Mouse (Mus musculus) heart, embryonic 12.5 days (tissue): Measurements from ENCODE around the gene Usp20. TPM values are rescaled to one million over a fixed set of nuclear protein-coding genes. Genes with fewer than 3 reads are reported as not detected.
"Not testable (repeated sequence)": the region's sequence is repeated elsewhere in the genome, so short reads cannot be mapped to it uniquely, and the experiment has no call there.

Experiments
- ATAC-seq: fragments of 200-750 bp; cut with Nextera tagmentation; 2 replicates; pipeline ENCODE4 v1.8.0; 2017; ENCODE audit warnings: moderate TSS enrichment, moderate library complexity; ENCODE audit not compliant: insufficient number of reproducible peaks, low FRiP score
- H3K27ac ChIP-seq: fragments of 300-500 bp; sonication (generic); 2 replicates; pipeline ENCODE4 v1.5.1; 2016; ENCODE audit warnings: mild to moderate bottlenecking, moderate library complexity; ENCODE audit not compliant: poor library complexity, severe bottlenecking
- H3K27me3 ChIP-seq: fragments of 300-500 bp; sonication (generic); replicated peaks from 2 replicates; pipeline ENCODE4 v1.6.1; 2016; ENCODE audit warnings: mild to moderate bottlenecking, moderate library complexity
- H3K36me3 ChIP-seq: fragments of 300-500 bp; sonication (generic); 2 replicates; pipeline ENCODE4 v1.6.1; 2016; ENCODE audit warnings: mild to moderate bottlenecking, moderate library complexity
- H3K4me1 ChIP-seq: fragments of 300-500 bp; sonication (generic); replicated peaks from 2 replicates; pipeline ENCODE4 v1.6.1; 2016; ENCODE audit warnings: mild to moderate bottlenecking
- H3K4me2 ChIP-seq: fragments of 300-500 bp; sonication (generic); 2 replicates; pipeline ENCODE4 v1.6.1; 2016; ENCODE audit warnings: mild to moderate bottlenecking, moderate library complexity
- H3K4me3 ChIP-seq: fragments of 300-500 bp; sonication (generic); 2 replicates; pipeline ENCODE4 v1.5.1; 2016; ENCODE audit warnings: mild to moderate bottlenecking
- H3K9ac ChIP-seq: fragments of 300-500 bp; sonication (generic); 2 replicates; pipeline ENCODE4 v1.6.1; 2016; ENCODE audit warnings: mild to moderate bottlenecking, moderate library complexity
- H3K9me3 ChIP-seq: fragments of 300-500 bp; sonication (generic); replicated peaks from 2 replicates; pipeline ENCODE4 v1.6.1; 2016; ENCODE audit warnings: mild to moderate bottlenecking, moderate library complexity
- WGBS: fragments of 180-500 bp; shearing (Covaris S2); methylation state at CpG from one replicate; pipeline ENCODE4 v1.1.7; 2016; 5-methylcytosine and 5-hydroxymethylcytosine counted together
- polyA plus RNA-seq: library from polyadenylated mRNA; unstranded; fragments of >200 nt; fragmentation: Nextera tagmentation; extraction: Ambion mirVana; gene quantifications from 2 replicates; pipeline ENCODE4 v1.2.1, GENCODE M21; 2016

Gene Usp20
- polyA plus RNA-seq, result 27.4 and 27.9 TPM in 2 replicates

- Histone ChIP-seq H3K4me1 (peaks cover 23% of the 10 kb centered on the region), H3K27me3 (no peaks in the 10 kb centered on the region), H3K9ac (peak within 1 kb of the TSS; percentile 84), H3K36me3 (peaks cover 34% of the 10 kb centered on the region), H3K27ac (peak within 1 kb of the TSS; percentile 55), H3K4me3 (peak within 1 kb of the TSS; percentile 78), H3K9me3 (no peaks in the 10 kb centered on the region), H3K4me2 (peak within 1 kb of the TSS; percentile 90)
- ATAC-seq, result peak; percentile 98
- WGBS, result under 1% methylated on average over 66 of the region's 66 CpGs
Observed at GRCm38 (mm10) chr2:30981790-30982513, at the start of gene Usp20, which contains the start of gene BC005624. Usp20 (plus strand) TSS chr2:30982279. BC005624 (minus strand) TSS chr2:30982201.

DNA sequence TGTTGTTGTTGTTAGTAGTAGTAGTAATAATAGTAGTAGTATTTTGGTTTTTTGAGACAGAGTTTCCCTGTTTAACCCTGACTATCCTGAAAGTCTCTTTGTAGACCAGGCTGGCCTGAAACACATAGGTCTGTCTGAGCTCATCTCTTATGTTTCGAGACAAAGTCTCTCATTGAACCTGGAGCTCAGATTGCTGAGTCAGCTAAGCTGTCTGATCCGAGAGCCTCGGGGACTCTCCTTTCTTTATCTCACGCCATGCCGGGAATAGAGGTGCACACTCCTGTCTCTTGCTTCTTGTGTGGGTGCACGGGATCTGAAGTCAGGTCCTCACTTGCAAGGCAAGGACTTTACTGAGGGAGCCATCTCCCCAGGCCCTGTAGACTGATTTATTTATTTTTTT lies 49.0 kb upstream of the Usp20 start:
- no peak overlapping the region for H3K9ac ChIP-seq
- 71% methylated on average over 6 of the region's 6 CpGs for WGBS

GRCm38 (mm10) chr2:30933917-30934450 lies 48.1 kb upstream of the Usp20 start:
- no peaks in the 10 kb centered on the region for H3K9me3 ChIP-seq
- ATAC-seq, result no peak
- H3K4me1 ChIP-seq, result peaks cover 10% of the 10 kb centered on the region
- H3K9ac ChIP-seq, result no peak overlapping the region
- no peak overlapping the region for H3K27ac ChIP-seq
- H3K27me3 ChIP-seq, result no peaks in the 10 kb centered on the region
- no peak overlapping the region for H3K4me3 ChIP-seq
- H3K36me3 ChIP-seq, result no peaks in the 10 kb centered on the region
- WGBS, result 18% methylated on average over 7 of the region's 7 CpGs
- H3K4me2 ChIP-seq, result no peak overlapping the region

More for the DNA sequence above, 49.0 kb upstream of the Usp20 start:
- Histone ChIP-seq H3K4me3 (no peak overlapping the region), H3K4me1 (peaks cover 15% of the 10 kb centered on the region), H3K27me3 (no peaks in the 10 kb centered on the region), H3K4me2 (no peak overlapping the region), H3K27ac (no peak overlapping the region), H3K9me3 (no peaks in the 10 kb centered on the region), H3K36me3 (no peaks in the 10 kb centered on the region)
- no peak for ATAC-seq

- no peak overlapping the region for H3K4me2 ChIP-seq
- no peak overlapping the region for H3K27ac ChIP-seq
- H3K27me3 ChIP-seq, result no peaks in the 10 kb centered on the region
- no peak for ATAC-seq
- H3K4me1 ChIP-seq, result no peaks in the 10 kb centered on the region
- H3K9ac ChIP-seq, result no peak overlapping the region
- H3K36me3 ChIP-seq, result no peaks in the 10 kb centered on the region
- 74% methylated on average over 3 of the region's 3 CpGs for WGBS
- no peak overlapping the region for H3K4me3 ChIP-seq
- H3K9me3 ChIP-seq, result no peaks in the 10 kb centered on the region
Observed at GRCm38 (mm10) chr2:30936808-30937207, 45.3 kb upstream of the Usp20 start.

GRCm38 (mm10) chr2:30937731-30938130 lies 44.3 kb upstream of the Usp20 start:
- Histone ChIP-seq H3K4me3 (no peak overlapping the region), H3K4me1 (0 out of 2 replicates have a peak, but pooled peaks cover 3% of the 10 kb centered on the region), H3K27ac (no peak overlapping the region), H3K27me3 (no peaks in the 10 kb centered on the region), H3K9me3 (no peaks in the 10 kb centered on the region), H3K4me2 (no peak overlapping the region), H3K9ac (no peak overlapping the region), H3K36me3 (no peaks in the 10 kb centered on the region)
- ATAC-seq, result no peak
- WGBS, result 65% methylated on average over 8 of the region's 8 CpGs

GRCm38 (mm10) chr2:30938574-30938991 lies 43.5 kb upstream of the Usp20 start:
- WGBS, result 44% methylated on average over 4 of the region's 4 CpGs
- H3K9me3 ChIP-seq, result no peaks in the 10 kb centered on the region
- no peak overlapping the region for H3K9ac ChIP-seq
- H3K4me3 ChIP-seq, result no peak overlapping the region
- H3K36me3 ChIP-seq, result no peaks in the 10 kb centered on the region
- H3K4me2 ChIP-seq, result no peak overlapping the region
- no peak overlapping the region for H3K27ac ChIP-seq
- no peaks in the 10 kb centered on the region for H3K27me3 ChIP-seq
- 0 out of 2 replicates have a peak, but pooled peaks cover 3% of the 10 kb centered on the region for H3K4me1 ChIP-seq
- no peak for ATAC-seq

GRCm38 (mm10) chr2:30941586-30941985 lies 40.5 kb upstream of the Usp20 start:
- Histone ChIP-seq H3K4me3 (no peak overlapping the region), H3K36me3 (no peaks in the 10 kb centered on the region), H3K9me3 (no peaks in the 10 kb centered on the region), H3K27me3 (no peaks in the 10 kb centered on the region), H3K27ac (no peak overlapping the region), H3K9ac (no peak overlapping the region), H3K4me1 (0 out of 2 replicates have a peak, but pooled peaks cover 3% of the 10 kb centered on the region), H3K4me2 (no peak overlapping the region)
- ATAC-seq, result no peak
- WGBS, result 86% methylated on average over 5 of the region's 5 CpGs

- not testable (repeated sequence) for ATAC-seq, H3K4me3 ChIP-seq, H3K9ac ChIP-seq, H3K27me3 ChIP-seq, H3K4me2 ChIP-seq, H3K36me3 ChIP-seq, H3K27ac ChIP-seq, H3K9me3 ChIP-seq, H3K4me1 ChIP-seq
- 51% methylated on average over 7 of the region's 7 CpGs for WGBS
Observed at GRCm38 (mm10) chr2:30942116-30942515, 40.0 kb upstream of the Usp20 start.

- Histone ChIP-seq H3K4me1 (0 out of 2 replicates have a peak, but pooled peaks cover 3% of the 10 kb centered on the region), H3K4me3 (peak overlapping the region; percentile 38), H3K27me3 (0 out of 2 replicates have a peak, but pooled peaks cover 5% of the 10 kb centered on the region), H3K4me2 (peak overlapping the region; percentile 64), H3K27ac (no peak overlapping the region), H3K9ac (no peak overlapping the region), H3K36me3 (no peaks in the 10 kb centered on the region), H3K9me3 (no peaks in the 10 kb centered on the region)
- peak; percentile 63; the same call in 1 of the 2 replicates for ATAC-seq
- WGBS, result 28% methylated on average over 16 of the region's 16 CpGs
Observed at GRCm38 (mm10) chr2:30942603-30943011, 39.5 kb upstream of the Usp20 start.

- Histone ChIP-seq H3K4me1 (peaks cover 27% of the 10 kb centered on the region), H3K9me3 (no peaks in the 10 kb centered on the region), H3K4me3 (peak overlapping the region; percentile 92), H3K27me3 (peaks cover 9% of the 10 kb centered on the region; the same call in 1 of the 2 replicates), H3K27ac (peak overlapping the region; percentile 84; the same call in 1 of the 2 replicates), H3K4me2 (peak overlapping the region; percentile 90), H3K9ac (no peak overlapping the region; the same call in 1 of the 2 replicates), H3K36me3 (peaks cover 27% of the 10 kb centered on the region)
- 28% methylated on average over 5 of the region's 5 CpGs for WGBS
- 0 out of 2 replicates have a peak, but pooled peaks have one; percentile 15 for ATAC-seq
Observed at GRCm38 (mm10) chr2:30952457-30952823, 29.6 kb upstream of the Usp20 start.

GRCm38 (mm10) chr2:30952824-30953490 lies 29.1 kb upstream of the Usp20 start, which contains the start of gene Tor1b:
Tor1b (plus strand) TSS chr2:30952959.
- Histone ChIP-seq H3K27me3 (peaks cover 8% of the 10 kb centered on the region; the same call in 1 of the 2 replicates), H3K9ac (peak within 1 kb of the TSS; percentile 88), H3K4me3 (peak within 1 kb of the TSS; percentile 92), H3K4me1 (peaks cover 27% of the 10 kb centered on the region), H3K9me3 (no peaks in the 10 kb centered on the region), H3K27ac (peak within 1 kb of the TSS; percentile 84), H3K36me3 (peaks cover 32% of the 10 kb centered on the region), H3K4me2 (peak within 1 kb of the TSS; percentile 90)
- under 1% methylated on average over 60 of the region's 60 CpGs for whole genome bisulfite sequencing
- peak; percentile 83 for ATAC-seq
